Mouse (Mus musculus) ES-E14 (cell line): ENCODE measurements around the gene Zfp988.
A peak's percentile ranks its signal among the peaks of the same experiment; 100 is the strongest.
"Not testable (repeated sequence)": the region's sequence is repeated elsewhere in the genome, so short reads cannot be mapped to it uniquely, and the experiment has no call there.

Experiments used
- HCFC1 ChIP-seq: IDR thresholded peaks from 2 replicates; pipeline ENCODE4 v1.6.1; 2012; ENCODE audit warnings: low read length, inconsistent platforms, borderline replicate concordance; ENCODE audit not compliant: insufficient read depth
- MAFK ChIP-seq: IDR thresholded peaks from 2 replicates; pipeline ENCODE4 v1.6.1; 2014; ENCODE audit warnings: mild to moderate bottlenecking, low read depth, low read length, inconsistent platforms; ENCODE audit not compliant: insufficient read depth
- ZC3H11A ChIP-seq: IDR thresholded peaks from 2 replicates; pipeline ENCODE4 v1.6.1; 2012; ENCODE audit warnings: low read depth, mild to moderate bottlenecking, inconsistent platforms, low read length, borderline replicate concordance
- ZNF384 ChIP-seq: IDR thresholded peaks from 2 replicates; pipeline ENCODE4 v1.6.1; 2012; ENCODE audit warnings: low read depth, low read length, inconsistent platforms

DNA sequence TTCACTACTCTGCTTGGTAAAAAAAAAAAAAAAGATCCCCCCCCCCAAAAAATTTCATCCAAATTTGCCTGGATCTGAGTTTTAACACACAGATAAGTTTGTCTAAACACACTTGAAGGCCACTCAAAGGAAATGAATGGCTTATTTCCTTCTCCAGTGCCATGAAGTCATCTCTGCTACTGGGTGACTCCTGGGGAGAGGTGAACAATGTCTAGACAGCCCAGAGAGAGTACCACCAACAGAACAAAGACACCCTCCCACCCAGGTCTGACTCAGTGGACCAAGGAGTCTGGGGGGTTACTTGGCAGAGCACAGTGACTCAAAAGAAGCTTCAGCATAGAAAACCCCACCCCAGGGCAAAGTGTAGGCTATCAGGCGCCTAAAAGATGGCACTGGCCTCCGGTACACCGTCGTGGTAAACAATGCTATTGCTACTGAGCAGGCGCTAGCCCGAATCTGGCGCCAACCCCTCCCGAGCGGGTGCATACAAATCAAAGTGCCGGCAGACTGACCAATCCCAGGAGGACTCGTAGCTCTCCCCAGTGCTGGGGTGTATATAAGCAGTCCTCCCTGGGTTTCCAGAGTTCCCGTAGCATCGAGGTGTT lies 46.0 kb downstream of the Zfp988 start:
- TF ChIP-seq MAFK, ZC3H11A, HCFC1: not testable (repeated sequence)
- TF ChIP-seq ZNF384 = peak; percentile 79
